Mouse (Mus musculus) kidney, adult 2 months (tissue): ENCODE results near the gene Pex7. TPM values are rescaled to one million over a fixed set of nuclear protein-coding genes. Genes with fewer than 3 reads are reported as not detected.

ENCODE experiments used
- DNase-seq: peaks from one replicate; pipeline ENCODE4 v3.0.0; 2021
- H3K27ac ChIP-seq: fragments of 200-500 bp; 2 replicates; pipeline ENCODE4 v1.5.1; 2012; ENCODE audit warnings: low read depth, low read length, control low read depth, inconsistent platforms; ENCODE audit not compliant: insufficient read depth
- H3K27me3 ChIP-seq: fragments of 200-500 bp; replicated peaks from 2 replicates; pipeline ENCODE4 v1.6.1; 2012; ENCODE audit warnings: mild to moderate bottlenecking, moderate library complexity, low read length, inconsistent platforms; ENCODE audit not compliant: control insufficient read depth, insufficient read depth
- H3K36me3 ChIP-seq: fragments of 200-500 bp; 2 replicates; pipeline ENCODE4 v1.6.1; 2012; ENCODE audit warnings: mild to moderate bottlenecking, moderate library complexity, low read length, inconsistent platforms; ENCODE audit not compliant: control insufficient read depth, insufficient read depth
- H3K4me1 ChIP-seq: fragments of 200-500 bp; 2 replicates; pipeline ENCODE4 v1.6.1; 2011; ENCODE audit warnings: low read length; ENCODE audit not compliant: control insufficient read depth, insufficient read depth
- H3K4me3 ChIP-seq: fragments of 200-500 bp; 2 replicates; pipeline ENCODE4 v1.5.1; 2011; ENCODE audit warnings: mild to moderate bottlenecking, low read depth, low read length, control low read depth; ENCODE audit not compliant: insufficient read depth
- CTCF ChIP-seq: fragments of 200-500 bp; conservative IDR thresholded peaks from 2 replicates; pipeline ENCODE4 v1.5.1; 2011; ENCODE audit warnings: low read depth, mild to moderate bottlenecking, control low read depth, low read length, moderate library complexity, mixed read lengths; ENCODE audit not compliant: insufficient read depth, insufficient read length
- POLR2A ChIP-seq: fragments of 200-500 bp; IDR thresholded peaks from one replicate; pipeline ENCODE4 v1.6.1; 2011; ENCODE audit warnings: low read depth, low read length, control low read depth
- WGBS: fragments of 180-500 bp; shearing (Covaris S2); methylation state at CpG from one replicate; pipeline ENCODE4 v1.1.7; 2018; 5-methylcytosine and 5-hydroxymethylcytosine counted together
- polyA plus RNA-seq: library from polyadenylated mRNA; depleted of rRNA; stranded (reverse); fragments of >200 nt; gene quantifications from 2 replicates; pipeline ENCODE4 v1.2.3, GENCODE M21; 2012

The Pex7 gene
- polyA plus RNA-seq, 1 experiment: 87.4 TPM

- Histone ChIP-seq H3K27ac (no peak overlapping the region), H3K4me1 (no peaks in the 10 kb centered on the region), H3K4me3 (no peak overlapping the region), H3K36me3 (no peaks in the 10 kb centered on the region), H3K27me3 (no peaks in the 10 kb centered on the region)
- no peak for TF ChIP-seq POLR2A
- TF ChIP-seq CTCF: no peak
- no peak for DNase-seq
- 73% methylated on average over 3 of the region's 3 CpGs for WGBS
Observed at GRCm38 (mm10) chr10:19880437-19880836, 27.1 kb downstream of the Pex7 start.

- no peak for DNase-seq
- Histone ChIP-seq H3K4me3 (no peak overlapping the region), H3K27me3 (no peaks in the 10 kb centered on the region), H3K27ac (no peak overlapping the region), H3K36me3 (no peaks in the 10 kb centered on the region), H3K4me1 (no peaks in the 10 kb centered on the region)
- WGBS: 67% methylated on average over 6 of the region's 6 CpGs
- TF ChIP-seq CTCF: no peak
- no peak for TF ChIP-seq POLR2A
Observed at GRCm38 (mm10) chr10:19879161-19879560, 28.3 kb downstream of the Pex7 start.

- H3K27ac ChIP-seq: no peak overlapping the region
- TF ChIP-seq POLR2A (no peak), CTCF (no peak)
- DNase-seq: no peak
- H3K4me1 ChIP-seq: no peaks in the 10 kb centered on the region
- H3K4me3 ChIP-seq: no peak overlapping the region
- H3K27me3 ChIP-seq: no peaks in the 10 kb centered on the region
- no peaks in the 10 kb centered on the region for H3K36me3 ChIP-seq
- WGBS: 88% methylated on average over 9 of the region's 9 CpGs
Observed at GRCm38 (mm10) chr10:19877679-19878078, 29.8 kb downstream of the Pex7 start.

- H3K27me3 ChIP-seq: no peaks in the 10 kb centered on the region
- no peak overlapping the region for H3K27ac ChIP-seq
- no peaks in the 10 kb centered on the region for H3K4me1 ChIP-seq
- 86% methylated on average over 8 of the region's 8 CpGs for WGBS
- H3K4me3 ChIP-seq: no peak overlapping the region
- no peaks in the 10 kb centered on the region for H3K36me3 ChIP-seq
- TF ChIP-seq POLR2A (no peak), CTCF (no peak)
- DNase-seq: no peak
Observed at GRCm38 (mm10) chr10:19877257-19877656, 30.2 kb downstream of the Pex7 start.

GRCm38 (mm10) chr10:19876669-19877068 is 30.8 kb downstream of the Pex7 start:
- Histone ChIP-seq H3K4me1 (no peaks in the 10 kb centered on the region), H3K27me3 (no peaks in the 10 kb centered on the region), H3K27ac (no peak overlapping the region), H3K36me3 (no peaks in the 10 kb centered on the region), H3K4me3 (no peak overlapping the region)
- 85% methylated on average over 7 of the region's 7 CpGs for WGBS
- no peak for DNase-seq
- no peak for TF ChIP-seq POLR2A
- TF ChIP-seq CTCF: no peak

GRCm38 (mm10) chr10:19875346-19875745 is 32.1 kb downstream of the Pex7 start:
- H3K4me3 ChIP-seq: no peak overlapping the region
- DNase-seq: no peak
- H3K36me3 ChIP-seq: no peaks in the 10 kb centered on the region
- WGBS: 84% methylated on average over 5 of the region's 5 CpGs
- H3K27me3 ChIP-seq: no peaks in the 10 kb centered on the region
- H3K27ac ChIP-seq: no peak overlapping the region
- no peaks in the 10 kb centered on the region for H3K4me1 ChIP-seq
- TF ChIP-seq POLR2A (no peak), CTCF (no peak)

- Histone ChIP-seq H3K36me3 (no peaks in the 10 kb centered on the region), H3K27me3 (no peaks in the 10 kb centered on the region; the same call in 1 of the 2 replicates), H3K4me3 (no peak overlapping the region), H3K27ac (no peak overlapping the region), H3K4me1 (no peaks in the 10 kb centered on the region)
- TF ChIP-seq POLR2A: no peak
- TF ChIP-seq CTCF: no peak
- WGBS: 88% methylated on average over 7 of the region's 7 CpGs
- DNase-seq: no peak
Observed at GRCm38 (mm10) chr10:19855597-19856306, 51.7 kb downstream of the Pex7 start.
